Mouse (Mus musculus): ENCODE results near the gene Wdr59. TPM values are rescaled to one million over a fixed set of nuclear protein-coding genes. Genes with fewer than 3 reads are reported as not detected.

Gene Wdr59
- total RNA-seq, 2 experiments from 2014 or later = 18.4 to 18.7 TPM

DNA sequence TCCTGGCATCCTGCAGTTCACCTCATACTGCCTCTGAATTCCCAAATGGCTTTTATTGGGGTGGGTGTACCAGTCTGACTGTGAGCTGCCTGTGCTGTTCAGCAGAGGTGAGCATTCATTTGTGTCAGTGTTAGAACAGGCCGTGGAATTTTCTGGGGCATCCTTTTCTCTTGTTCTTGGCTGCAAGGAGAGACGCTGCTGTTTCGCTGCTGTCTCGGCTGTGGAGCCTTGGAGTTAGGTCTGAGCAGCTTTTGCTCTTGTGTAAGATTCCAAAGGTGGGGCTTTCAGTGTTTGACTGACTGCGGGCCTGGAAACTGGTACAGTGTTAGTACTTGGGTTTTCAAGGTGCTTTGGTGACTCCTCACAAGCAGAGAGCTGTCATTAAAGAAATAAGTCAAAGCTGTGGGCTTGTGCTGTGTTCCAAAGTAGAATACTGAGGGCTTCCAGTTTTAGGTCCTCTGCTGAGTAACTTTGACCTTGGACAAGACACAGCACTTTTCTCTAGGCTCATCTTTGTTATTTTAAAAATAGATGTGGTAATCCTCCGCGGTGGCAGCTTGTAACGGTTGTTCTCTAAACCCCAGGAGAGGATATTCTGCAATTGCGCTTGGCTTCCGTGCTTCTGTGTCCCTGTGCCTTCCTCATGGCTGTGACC, 17.7 kb upstream of the Wdr59 start:
- DNase-seq (ENCODE audit: low spot score in 2 of 2) = peak in 1 of 2 experiments; percentile 32
- intact Hi-C loops (cut with DNase I) = loop anchor here (5.0 to 10.0 kb wide), 2 partner anchors 103 to 285 kb away; partner anchors contain the start of gene Zfp1

DNA sequence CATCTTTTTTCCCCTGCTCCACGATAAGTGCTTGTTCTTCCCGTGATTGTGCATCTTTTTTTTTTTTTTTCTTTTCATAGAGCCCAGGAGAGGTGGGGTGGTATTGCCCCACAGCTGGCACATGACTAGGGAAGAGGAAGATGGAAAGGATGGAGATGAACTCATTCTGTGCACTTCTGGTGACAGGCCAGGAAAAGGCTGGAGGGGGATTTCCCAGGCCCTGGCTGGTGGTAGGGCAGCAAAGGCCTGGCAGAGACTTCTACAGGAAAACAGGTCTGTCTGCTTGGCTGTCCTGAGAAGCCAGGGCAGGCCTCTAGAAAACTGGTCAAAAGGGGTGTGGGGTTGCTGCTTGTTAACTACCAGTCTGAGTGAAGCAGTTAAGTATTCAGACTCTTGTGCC, 16.3 kb upstream of the Wdr59 start:
- intact Hi-C loops (cut with DNase I) = loop anchor here (5.0 to 10.0 kb wide), 2 partner anchors 104 to 287 kb away; partner anchors contain the start of gene Zfp1
- DNase-seq (ENCODE audit: low spot score in 2 of 2) = no peak

DNA sequence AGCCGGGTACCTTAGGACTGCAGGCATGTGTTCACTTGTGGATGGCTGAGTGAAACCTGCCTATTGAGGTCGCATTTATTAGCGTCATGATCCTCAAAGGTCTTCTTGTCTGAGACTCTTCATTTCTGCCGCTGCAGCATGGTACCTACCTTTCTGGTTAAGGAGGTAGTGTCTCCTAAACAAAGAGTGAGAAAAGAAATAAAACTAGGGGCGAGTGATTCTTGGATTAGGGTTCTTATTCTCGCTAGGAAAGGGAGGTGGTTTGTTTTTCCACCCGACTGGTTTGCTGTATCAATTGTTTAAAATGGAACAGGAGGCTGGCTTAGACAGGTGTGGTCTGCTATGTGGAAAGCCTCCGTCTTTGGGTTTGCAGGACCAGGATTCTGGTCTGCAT, 15.9 kb upstream of the Wdr59 start:
- intact Hi-C loops (cut with DNase I) = loop anchor here (2.0 to 10.0 kb wide), 3 partner anchors 105 to 287 kb away; partner anchors contain the start of gene Zfp1
- DNase-seq (ENCODE audit: low spot score in 2 of 2) = no peak

DNA sequence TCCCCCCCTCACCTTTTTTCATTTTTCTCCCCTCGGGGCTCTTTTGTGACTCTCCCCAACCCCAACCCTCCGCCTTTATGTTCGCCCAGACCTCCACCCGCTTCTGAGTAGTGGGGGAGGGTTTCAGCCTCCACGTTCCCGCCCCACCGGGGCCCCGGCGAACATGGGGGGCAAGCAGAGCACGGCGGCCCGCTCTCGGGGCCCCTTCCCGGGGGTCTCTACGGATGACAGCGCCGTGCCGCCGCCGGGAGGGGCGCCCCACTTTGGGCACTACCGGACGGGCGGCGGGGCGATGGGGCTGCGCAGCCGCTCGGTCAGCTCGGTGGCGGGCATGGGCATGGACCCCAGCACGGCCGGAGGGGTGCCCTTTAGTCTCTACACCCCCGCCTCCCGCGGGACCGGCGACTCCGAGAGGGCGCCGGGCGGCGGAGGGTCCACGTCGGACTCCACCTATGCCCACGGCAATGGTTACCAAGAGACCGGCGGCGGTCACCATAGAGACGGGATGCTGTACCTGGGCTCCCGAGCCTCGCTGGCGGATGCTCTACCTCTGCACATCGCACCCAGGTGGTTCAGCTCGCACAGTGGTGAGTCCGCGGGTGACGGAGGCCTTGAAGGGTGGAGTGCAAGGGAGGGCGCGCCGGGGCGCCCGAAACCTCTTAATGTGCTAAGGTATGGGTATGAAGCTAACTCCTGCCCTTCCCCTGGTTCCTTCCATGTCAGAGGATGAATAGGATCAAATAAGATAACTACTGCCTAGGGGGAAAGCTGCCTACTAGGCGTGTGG, 15.3 kb upstream of the Wdr59 start:
- intact Hi-C loops (cut with DNase I) = loop anchor here (1.0 to 10.0 kb wide), 4 partner anchors 89 to 288 kb away; partner anchors contain the start of gene Zfp1
- peak; percentile 52 to 55 for DNase-seq (ENCODE audit: low spot score in 2 of 2)

DNA sequence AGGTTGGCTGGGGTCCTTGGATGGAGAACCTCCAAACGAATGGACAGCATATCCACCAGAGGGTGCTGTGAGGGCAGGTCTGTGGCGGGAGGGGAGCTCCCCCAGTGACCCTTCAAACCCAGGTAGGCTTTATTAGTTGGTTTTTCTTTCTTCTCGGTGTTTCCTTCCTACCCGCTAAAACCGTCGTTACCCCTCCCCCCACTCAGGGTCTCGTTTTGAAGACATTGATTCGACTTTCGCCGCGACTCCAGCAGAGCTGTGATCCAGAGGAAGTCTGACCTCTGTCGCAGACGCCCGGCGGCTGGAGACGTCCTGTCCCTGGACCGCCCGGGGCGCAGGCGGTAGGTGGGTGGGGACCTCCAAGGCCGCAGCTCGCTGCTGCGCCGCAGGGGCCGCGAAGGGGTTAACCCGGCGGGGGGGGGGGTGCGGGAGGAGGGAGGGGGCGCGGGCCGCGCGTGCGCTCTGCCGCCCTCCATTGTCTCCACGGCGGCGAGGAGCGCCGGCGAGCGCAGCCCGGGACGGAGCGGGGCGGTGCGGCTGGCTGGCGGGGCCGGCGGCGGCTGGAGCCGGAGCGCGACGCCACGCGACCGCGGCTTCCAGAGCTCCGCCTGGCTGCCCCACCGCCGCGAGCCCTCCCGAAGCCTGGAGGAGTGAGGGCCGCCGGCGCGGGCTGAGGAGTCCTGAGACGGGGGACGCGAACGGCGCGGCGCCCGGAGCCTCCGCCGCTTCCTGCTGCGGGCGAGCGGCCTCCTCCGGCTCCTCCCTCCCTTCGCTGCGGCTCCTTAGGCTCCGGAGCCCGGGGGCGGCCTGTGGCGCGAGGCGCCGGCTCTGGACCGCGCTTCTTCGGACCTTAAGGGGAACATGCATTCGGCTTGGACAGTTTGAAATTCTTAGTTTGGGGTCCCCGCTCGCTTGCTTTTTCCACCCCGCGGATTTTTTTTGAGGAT, 14.4 kb upstream of the Wdr59 start, which contains the start of gene Znrf1:
Znrf1 (plus strand) TSS at position 67 of the 947 bp plus-strand sequence.
- intact Hi-C loops (cut with DNase I) = loop anchor here (1.0 to 10.0 kb wide), 4 partner anchors 90 to 288 kb away; partner anchors contain the start of gene Zfp1

DNA sequence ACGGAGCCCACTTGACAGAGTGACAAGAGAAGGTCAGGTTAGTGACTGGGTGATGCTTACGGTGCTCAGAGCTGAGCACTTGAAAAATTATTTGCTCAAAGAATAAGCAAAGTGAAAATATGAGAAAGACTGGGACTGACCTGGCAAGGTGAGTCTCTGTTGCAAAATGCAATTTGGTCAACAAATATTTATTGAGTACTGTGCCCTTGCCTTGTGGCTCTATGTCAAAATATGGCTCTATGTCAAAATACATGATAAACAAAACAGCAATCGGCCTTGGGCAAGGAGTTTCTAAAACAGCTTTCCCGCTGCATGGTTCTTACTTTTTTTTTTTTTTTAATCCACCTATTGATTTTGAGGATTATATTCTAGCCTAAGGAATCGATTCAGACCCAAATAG, 13.6 kb upstream of the Wdr59 start:
- no peak for DNase-seq (ENCODE audit: low spot score in 2 of 2)
- intact Hi-C loops (cut with DNase I) = loop anchor here (5.0 to 10.0 kb wide), 2 partner anchors 107 to 289 kb away; partner anchors contain the start of gene Zfp1

More for the DNA sequence above, 14.4 kb upstream of the Wdr59 start, which contains the start of gene Znrf1:
- DNase-seq (ENCODE audit: low spot score in 2 of 2) = peak; percentile 63 to 76

DNA sequence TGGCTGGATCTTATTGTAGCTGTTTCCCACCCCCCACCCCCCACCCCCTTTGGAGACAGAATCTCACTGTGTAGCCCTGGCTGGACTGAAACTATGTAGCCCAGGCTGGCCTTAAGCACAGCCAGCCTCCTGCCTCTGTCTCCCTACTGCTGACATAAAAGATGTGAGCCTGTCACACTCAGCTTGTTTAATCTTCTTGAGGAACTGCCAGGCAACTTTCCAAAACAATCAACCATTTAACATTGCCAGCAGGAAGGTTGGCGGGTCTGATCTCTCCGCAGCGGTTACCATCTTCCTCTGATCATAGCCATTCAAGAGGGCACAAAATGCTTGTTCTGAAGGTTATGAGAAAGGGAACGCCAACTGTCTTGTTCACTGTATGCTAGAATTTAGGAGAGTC, 11.6 kb upstream of the Wdr59 start:
- intact Hi-C loops (cut with DNase I) = loop anchor here (10.0 kb wide), 1 partner anchor 291 kb away; no protein-coding TSS in a partner anchor
- DNase-seq (ENCODE audit: low spot score in 2 of 2) = no peak

DNA sequence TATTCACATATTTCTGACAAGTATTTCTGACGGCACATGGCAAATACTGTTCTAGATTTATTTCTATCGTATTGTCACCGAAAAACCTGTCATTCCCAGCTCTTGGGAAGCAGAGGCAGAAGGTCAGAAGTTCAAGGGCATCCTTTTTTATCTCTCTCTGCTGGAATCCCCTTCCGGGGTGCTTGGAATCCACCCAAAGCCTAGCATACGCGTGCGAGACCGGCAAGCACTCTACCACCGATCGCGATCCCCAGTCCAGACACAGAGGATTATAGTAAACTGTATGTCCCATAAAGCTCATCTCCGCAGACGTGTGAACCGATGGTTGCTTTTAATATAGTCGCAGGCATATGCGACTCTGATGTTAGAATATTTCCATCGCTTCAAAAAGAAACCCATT, 9.7 kb upstream of the Wdr59 start:
- intact Hi-C loops (cut with DNase I) = loop anchor here (10.0 kb wide), 1 partner anchor 293 kb away; no protein-coding TSS in a partner anchor
- DNase-seq (ENCODE audit: low spot score in 2 of 2) = no peak

DNA sequence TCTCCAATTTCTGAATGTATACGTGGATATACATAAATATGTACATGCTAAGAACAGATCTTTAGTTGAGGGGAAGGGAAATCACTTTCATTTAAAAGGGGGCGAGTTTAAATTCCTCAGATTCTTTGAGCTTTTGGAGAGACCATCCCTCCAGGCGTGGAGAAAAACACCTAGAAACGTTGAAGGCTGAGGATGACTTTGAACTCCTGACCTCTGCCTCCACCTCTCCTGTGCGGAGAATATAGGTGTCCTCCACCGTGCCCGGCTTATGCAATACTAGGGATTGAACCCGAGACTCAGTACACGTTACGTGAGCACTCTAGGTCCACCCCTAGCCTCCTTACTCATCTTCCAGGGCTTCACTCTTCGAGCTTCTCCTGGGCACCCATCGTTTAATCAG, 9.3 kb upstream of the Wdr59 start:
- intact Hi-C loops (cut with DNase I) = loop anchor here (10.0 kb wide), 1 partner anchor 294 kb away; no protein-coding TSS in a partner anchor
- no peak for DNase-seq (ENCODE audit: low spot score in 2 of 2)

DNA sequence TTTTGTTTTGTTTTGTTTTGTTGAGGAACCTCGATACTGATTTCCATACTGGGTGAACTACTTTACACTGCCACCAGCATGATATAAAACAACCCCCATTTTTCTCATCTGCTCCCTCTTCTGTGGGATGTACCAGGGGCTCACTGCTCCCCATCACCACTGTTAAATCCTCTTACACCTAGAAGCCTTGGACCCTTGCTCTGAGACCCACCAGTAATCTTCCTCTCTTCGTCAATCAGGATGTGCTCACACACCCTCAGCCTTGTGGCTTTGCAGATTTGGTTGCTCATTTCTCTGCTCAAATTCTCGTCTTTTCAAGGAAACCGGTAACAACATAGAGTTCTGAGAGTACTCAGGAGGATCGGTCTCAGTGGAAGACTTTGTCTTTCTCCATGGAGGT, 6.2 kb upstream of the Wdr59 start:
- intact Hi-C loops (cut with DNase I) = no loop called here
- DNase-seq (ENCODE audit: low spot score in 2 of 2) = no peak

DNA sequence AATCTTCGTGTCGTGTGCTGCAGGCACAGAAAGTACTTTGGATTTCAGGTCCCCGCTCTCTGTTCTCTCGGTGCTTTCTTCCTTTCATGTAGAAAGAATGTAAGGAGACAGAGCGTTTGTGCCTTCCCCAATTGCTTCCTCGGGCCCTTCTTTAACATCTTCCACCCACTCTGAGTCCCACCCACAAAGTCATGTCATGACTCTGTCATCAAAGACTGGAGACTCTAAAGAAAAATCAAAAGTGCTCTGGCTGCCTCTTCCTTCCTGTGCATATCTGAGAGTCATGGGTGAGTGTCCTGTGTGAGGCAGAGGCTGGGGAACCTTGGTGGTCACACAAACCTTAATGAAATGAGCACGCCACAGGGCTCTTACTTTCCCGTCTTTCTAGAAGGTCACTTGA, 5.3 kb upstream of the Wdr59 start:
- intact Hi-C loops (cut with DNase I) = no loop called here
- no peak for DNase-seq (ENCODE audit: low spot score in 2 of 2)

DNA sequence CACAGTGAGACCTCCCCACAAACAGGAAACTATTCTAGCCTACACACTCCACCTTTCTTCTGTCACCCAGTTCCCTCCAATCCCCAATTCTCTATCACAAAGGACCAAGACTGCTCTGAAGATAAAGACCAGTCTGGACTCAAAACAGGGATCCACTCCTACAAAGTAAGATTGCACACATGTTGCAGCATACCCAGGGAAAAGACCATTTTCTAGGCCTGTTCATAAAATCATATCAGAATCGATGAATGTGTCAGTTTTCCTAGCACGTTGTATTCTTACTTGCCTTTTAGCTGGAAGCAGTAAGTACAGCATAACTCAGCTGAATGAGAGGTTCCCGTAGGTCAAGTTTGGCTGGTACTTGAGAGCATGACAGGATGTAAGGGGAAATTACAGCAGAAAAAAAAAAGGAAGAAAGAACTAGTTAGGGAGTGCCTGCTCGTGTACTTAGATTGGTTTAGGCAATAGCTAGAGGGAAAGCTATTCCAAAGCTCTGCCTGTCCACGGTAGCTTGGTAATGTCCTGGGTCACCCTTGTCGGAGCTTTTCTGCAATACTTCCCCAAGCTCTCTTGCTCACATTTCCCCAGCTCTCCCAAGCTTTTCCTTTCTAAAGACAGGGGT, 4.6 kb upstream of the Wdr59 start:
- intact Hi-C loops (cut with DNase I) = no loop called here
- no peak for DNase-seq (ENCODE audit: low spot score in 2 of 2)

DNA sequence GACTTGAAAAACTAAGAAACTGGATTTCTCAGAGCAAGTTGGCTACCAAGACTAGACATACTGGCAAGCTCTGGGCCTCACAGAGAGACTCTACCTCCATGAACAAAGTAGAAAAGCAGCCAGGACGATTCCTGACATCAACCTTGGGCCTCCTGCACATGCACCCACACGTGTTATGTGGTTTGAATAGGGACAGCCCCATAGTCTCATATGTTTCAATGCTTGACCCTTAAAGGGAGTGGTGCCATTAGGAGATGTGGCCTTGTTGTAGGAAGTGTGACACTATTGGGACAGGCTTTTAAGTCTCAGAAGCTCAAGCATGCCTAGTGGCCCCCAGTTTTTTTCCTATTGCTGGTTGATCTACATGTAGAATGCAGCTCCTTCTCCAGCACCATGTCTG, 4.4 kb downstream of the Wdr59 start:
- intact Hi-C loops (cut with DNase I) = no loop called here

DNA sequence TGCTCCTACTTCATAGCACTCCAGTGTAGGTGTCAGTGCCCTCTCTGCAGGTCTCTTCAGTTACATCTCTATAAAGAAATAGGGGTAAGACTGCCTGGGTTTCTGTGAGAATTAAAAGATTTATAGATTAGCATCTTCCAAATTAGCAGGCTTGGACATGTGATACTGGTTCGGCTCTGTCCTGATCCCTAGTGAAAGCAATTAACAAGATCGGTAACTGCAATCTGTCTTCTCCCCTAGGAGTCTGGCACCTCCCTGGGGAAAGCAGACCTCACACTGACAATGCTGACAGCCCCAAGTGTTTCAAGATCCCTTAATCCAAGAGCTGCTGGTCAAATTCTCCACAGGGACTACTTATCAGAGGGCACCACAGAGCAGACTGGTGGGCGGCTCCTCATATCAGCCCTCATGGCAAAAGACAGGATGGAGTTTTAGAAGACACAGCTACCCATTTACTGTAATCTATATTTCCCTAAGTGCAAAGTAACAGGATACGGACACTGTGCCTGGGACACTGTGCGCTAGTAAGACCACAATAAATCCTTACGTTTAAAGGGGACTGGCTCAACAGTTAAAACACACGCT, 5.3 kb downstream of the Wdr59 start:
- no peak for DNase-seq (ENCODE audit: low spot score in 2 of 2)
- intact Hi-C loops (cut with DNase I) = no loop called here

More for the DNA sequence above, 4.4 kb downstream of the Wdr59 start:
- DNase-seq (ENCODE audit: low spot score in 2 of 2) = no peak

DNA sequence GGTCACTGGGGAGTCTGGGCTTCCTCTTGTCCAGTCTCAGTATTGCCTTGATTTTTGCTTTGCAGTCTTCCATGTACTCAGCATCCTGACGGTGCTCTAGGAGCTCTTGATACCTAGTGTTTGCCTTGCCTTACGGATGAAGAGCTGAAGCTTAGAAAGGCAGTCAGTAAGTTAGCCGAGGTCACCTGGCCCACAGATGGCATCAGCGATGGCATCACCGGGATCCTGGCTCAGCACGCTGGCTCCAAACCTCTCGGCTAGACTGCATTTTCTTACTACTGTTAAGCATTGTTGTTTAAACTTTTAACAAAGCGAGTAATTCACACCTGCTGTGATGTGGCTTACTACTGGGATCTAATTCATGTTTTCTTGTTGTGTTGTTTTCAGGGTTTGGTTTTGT, 8.4 kb downstream of the Wdr59 start:
- intact Hi-C loops (cut with DNase I) = no loop called here

DNA sequence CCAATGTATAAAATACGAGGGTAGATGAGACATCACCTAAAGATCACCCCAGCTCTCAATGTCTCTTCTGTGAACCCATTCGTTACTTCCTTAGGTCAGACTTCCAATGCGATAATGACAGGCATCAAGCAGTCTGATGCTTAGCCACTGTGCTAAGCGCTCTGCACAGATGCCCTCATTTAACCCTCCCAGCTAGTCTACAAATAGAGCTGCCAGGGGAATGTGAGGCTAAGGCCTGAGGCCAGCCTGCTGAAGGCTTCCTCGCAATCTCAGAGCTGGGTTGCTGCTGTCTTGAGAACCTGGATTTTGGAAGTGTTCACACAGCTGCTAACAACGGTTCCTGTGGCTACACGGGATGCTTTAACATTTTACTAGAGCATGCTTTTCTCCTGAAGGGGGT, 9.0 kb downstream of the Wdr59 start:
- intact Hi-C loops (cut with DNase I) = no loop called here
- no peak for DNase-seq (ENCODE audit: low spot score in 2 of 2)

More for the DNA sequence above, 8.4 kb downstream of the Wdr59 start:
- DNase-seq (ENCODE audit: low spot score in 2 of 2) = no peak

DNA sequence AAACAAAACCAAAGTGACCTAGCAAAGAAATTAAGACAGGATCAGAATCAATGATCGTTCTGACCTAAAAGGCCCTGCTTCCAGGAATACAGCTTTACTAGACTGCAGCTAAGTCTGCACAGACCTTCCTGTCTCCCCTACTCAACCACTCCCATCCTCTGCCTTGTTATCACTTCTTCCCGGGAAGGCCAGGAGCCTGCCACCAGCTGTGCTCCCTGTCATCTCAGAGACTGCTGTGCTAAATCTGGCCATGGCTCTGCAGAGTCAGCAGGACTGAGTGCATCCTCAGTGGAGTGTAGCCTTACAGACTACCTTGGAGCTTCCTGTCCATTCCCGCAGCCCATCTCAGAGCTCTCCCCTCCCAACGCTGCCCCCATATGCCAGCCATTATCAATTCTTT, 11.5 kb downstream of the Wdr59 start:
- no peak for DNase-seq (ENCODE audit: low spot score in 2 of 2)
- intact Hi-C loops (cut with DNase I) = no loop called here

DNA sequence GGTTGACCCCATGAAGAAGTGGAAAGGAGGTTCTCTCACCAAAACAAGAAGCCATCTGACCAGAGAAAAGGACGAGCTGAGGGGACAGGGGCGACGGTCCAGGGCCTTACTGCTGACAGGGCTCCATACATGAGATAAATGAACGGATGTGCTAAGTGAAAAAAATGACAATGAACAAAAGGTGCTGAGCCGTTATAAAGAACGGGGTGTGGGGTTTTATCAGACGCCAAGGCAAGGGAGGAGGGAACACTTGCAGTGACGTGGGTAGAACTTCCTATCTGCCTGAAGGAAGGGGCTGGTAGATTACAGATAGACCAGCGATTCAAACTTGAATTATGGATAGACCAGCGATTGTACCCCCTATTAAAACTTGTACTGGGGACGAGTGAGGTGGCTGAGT, 12.6 kb downstream of the Wdr59 start:
- intact Hi-C loops (cut with DNase I) = no loop called here
- DNase-seq (ENCODE audit: low spot score in 2 of 2) = no peak

DNA sequence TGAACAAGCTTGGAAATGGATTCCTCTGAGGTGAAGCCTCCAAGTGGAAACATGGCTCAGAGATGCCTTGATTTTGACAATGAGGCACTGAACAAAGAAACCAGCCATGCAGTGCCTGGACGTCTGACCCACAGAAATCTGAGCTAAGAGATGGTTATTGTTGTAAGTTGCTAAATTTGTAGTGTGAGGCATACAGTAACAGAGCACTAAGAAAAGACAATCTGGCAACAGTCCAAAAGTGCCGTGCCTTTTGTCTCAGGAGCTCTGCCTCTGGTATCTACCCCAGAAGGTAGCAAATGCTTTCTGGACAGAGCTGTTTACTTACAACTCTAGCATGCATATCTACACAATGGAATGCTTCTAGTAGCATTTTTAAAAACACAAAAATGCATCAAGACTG, 13.3 kb downstream of the Wdr59 start:
- DNase-seq (ENCODE audit: low spot score in 2 of 2) = no peak
- intact Hi-C loops (cut with DNase I) = no loop called here
